Mouse (Mus musculus) T-helper 17 cell (primary cell): ENCODE data around the gene Rhof.

Source experiments
- in situ Hi-C, 2 experiments: fragments of 300-600 bp; cut with MboI, MseI; formaldehyde crosslinking; loops; 1 replicate in 1 of 2; 2 replicates in 1 of 2; pipeline ENCODE4 v1.15.1; 2025; ENCODE audit warnings: high pct_unique_total_duplicates in 2 of 2

Gene Rhof

GRCm38 (mm10) chr5:123149451-123150400 lies 17.2 kb upstream of the Rhof start:
- in situ Hi-C loops, result loop anchor here in 1 of 2 experiments (5.0 to 25.0 kb wide), 3 partner anchors 32 to 1312 kb away; partner anchors contain the start of genes Kdm2b, Pheta1 and Sh2b3

GRCm38 (mm10) chr5:123148073-123148722 lies 15.7 kb upstream of the Rhof start:
- in situ Hi-C loops, result loop anchor here in 1 of 2 experiments (10.0 to 25.0 kb wide), 2 partner anchors 163 to 1311 kb away; partner anchors contain the start of genes Kdm2b, Pheta1 and Sh2b3

GRCm38 (mm10) chr5:123147569-123147968 lies 15.1 kb upstream of the Rhof start:
- in situ Hi-C loops, result loop anchor here in 1 of 2 experiments (10.0 to 25.0 kb wide), 2 partner anchors 163 to 1310 kb away; partner anchors contain the start of genes Kdm2b, Pheta1 and Sh2b3

GRCm38 (mm10) chr5:123146357-123146756 lies 13.9 kb upstream of the Rhof start:
- in situ Hi-C loops, result loop anchor here in 1 of 2 experiments (10.0 to 25.0 kb wide), 2 partner anchors 162 to 1309 kb away; partner anchors contain the start of genes Kdm2b, Pheta1 and Sh2b3

GRCm38 (mm10) chr5:123144746-123145590 lies 12.5 kb upstream of the Rhof start:
- in situ Hi-C loops, result loop anchor here in 1 of 2 experiments (10.0 to 25.0 kb wide), 2 partner anchors 160 to 1308 kb away; partner anchors contain the start of genes Kdm2b, Pheta1 and Sh2b3

GRCm38 (mm10) chr5:123143971-123144745 lies 11.7 kb upstream of the Rhof start:
- in situ Hi-C loops, result loop anchor here in 1 of 2 experiments (10.0 to 25.0 kb wide), 2 partner anchors 159 to 1307 kb away; partner anchors contain the start of genes Kdm2b, Pheta1 and Sh2b3

GRCm38 (mm10) chr5:123143251-123143970 lies 10.9 kb upstream of the Rhof start:
- in situ Hi-C loops, result loop anchor here in 1 of 2 experiments (10.0 to 25.0 kb wide), 2 partner anchors 159 to 1306 kb away; partner anchors contain the start of genes Kdm2b, Pheta1 and Sh2b3

GRCm38 (mm10) chr5:123142161-123143157 lies 10.0 kb upstream of the Rhof start, which contains the start of gene Setd1b:
TSS of gene Setd1b (plus strand) at chr5:123142193.
- in situ Hi-C loops, result loop anchor here in 1 of 2 experiments (10.0 to 25.0 kb wide), 2 partner anchors 158 to 1305 kb away; partner anchors contain the start of genes Kdm2b, Pheta1 and Sh2b3

- in situ Hi-C loops, result loop anchor here in 1 of 2 experiments (10.0 to 25.0 kb wide), 2 partner anchors 157 to 1304 kb away; partner anchors contain the start of genes Kdm2b, Pheta1 and Sh2b3
Measured at GRCm38 (mm10) chr5:123141555-123142160, 9.2 kb upstream of the Rhof start.

GRCm38 (mm10) chr5:123140694-123141554 lies 8.4 kb upstream of the Rhof start:
- in situ Hi-C loops, result loop anchor here in 1 of 2 experiments (10.0 to 25.0 kb wide), 2 partner anchors 156 to 1304 kb away; partner anchors contain the start of genes Kdm2b, Pheta1 and Sh2b3

- in situ Hi-C loops, result loop anchor here in 1 of 2 experiments (10.0 to 25.0 kb wide), 4 partner anchors 75 to 1303 kb away; partner anchors contain the start of genes Kdm2b, Pheta1, Sh2b3 and Tmem120b
Measured at GRCm38 (mm10) chr5:123139722-123140627, 7.5 kb upstream of the Rhof start.

GRCm38 (mm10) chr5:123138953-123139721 lies 6.6 kb upstream of the Rhof start:
- in situ Hi-C loops, result loop anchor here in 1 of 2 experiments (10.0 to 25.0 kb wide), 3 partner anchors 74 to 1302 kb away; partner anchors contain the start of genes Pheta1, Sh2b3 and Tmem120b

- in situ Hi-C loops, result loop anchor here in 1 of 2 experiments (10.0 to 25.0 kb wide), 3 partner anchors 74 to 1301 kb away; partner anchors contain the start of genes Pheta1, Sh2b3 and Tmem120b
Measured at GRCm38 (mm10) chr5:123138230-123138911, 5.9 kb upstream of the Rhof start.
